Mouse (Mus musculus): ENCODE measurements around the gene Crybb1. TPM values are rescaled to one million over a fixed set of nuclear protein-coding genes. Genes with fewer than 3 reads are reported as not detected.

Gene Crybb1
- not detected in 2 replicates for total RNA-seq (2015)
- not detected in 2 replicates for total RNA-seq (2017)

DNA sequence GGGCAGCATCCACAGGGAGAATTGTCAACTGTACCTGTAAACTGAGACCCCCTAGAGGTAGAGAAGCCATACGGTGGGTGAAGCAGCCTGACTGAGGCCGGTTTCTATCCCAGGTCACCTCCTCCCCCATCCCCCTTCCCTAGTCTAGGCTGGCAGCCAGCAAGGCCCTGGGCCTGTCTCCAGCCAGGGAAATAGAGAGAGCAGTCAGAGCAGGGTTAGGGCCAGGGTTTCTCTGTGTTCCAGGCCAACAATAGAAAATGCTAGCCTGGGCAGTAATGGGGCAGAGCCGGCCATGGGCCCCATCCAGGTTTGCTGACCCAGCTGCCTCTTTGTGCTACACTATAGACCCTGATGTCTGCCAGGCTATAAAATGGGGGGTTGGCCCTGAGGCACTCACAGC, at the start of gene Crybb1:
Gene Crybb1, plus strand, starts transcription at position 390 of the 400 bp plus-strand sequence.
- ATAC-seq (replicated peaks; ENCODE audit: poor library complexity), result no peak

DNA sequence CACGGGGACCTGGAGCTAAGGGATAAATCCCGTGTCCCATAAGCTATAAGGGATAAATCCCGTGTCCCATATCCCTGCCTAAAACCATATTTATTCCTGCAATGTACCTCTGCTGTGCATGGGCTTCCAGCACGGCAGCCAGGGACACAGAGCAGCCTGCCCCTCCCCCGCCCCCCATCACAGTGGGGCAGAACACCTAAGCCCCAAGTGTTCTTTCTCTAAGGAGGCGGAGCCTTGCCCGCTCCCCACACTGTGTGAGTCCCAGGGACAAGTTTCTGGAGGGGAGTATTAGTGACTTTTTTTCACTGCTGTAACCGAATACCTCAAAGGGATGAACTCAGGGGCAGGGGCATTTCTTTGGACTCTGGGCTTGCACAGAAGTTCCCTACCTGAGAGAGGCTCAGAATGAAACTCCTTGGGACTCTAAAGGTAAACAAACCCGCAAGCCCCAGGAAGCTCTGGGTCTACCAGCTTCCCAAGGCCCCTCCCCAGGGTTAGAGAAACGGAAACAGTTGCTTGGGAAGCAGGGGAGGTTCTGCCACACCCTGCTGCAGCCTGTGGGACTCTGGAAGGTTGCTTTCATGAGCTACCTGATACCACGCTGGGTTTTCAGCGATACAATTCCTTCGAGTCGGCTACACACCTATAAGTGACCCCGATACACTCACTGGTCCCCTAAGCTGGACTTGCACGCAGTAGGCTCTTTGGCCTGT, 48.9 kb upstream of the Crybb1 start:
- no peak for ATAC-seq (replicated peaks; ENCODE audit: poor library complexity)

DNA sequence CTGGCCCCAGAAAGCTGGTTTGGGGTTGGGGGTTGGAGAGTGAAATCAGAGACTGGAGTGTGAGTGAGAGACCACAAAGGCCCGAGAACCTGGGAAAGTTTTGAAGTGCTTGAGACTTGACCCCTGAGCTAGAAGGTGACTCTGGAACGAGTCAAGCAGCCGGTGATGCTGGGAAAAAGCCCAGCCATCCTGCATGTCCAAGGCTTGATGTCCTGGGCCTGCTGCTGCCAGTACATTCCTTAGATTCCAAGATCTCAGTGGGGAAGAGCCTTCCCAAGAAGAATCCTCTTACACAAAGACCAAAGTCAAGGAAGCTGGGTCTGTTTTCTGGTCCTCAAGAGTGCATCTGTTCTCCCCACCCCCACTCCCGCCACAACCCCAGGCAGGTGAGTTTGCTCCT, 47.3 kb upstream of the Crybb1 start:
- no peak for ATAC-seq (replicated peaks; ENCODE audit: poor library complexity)

DNA sequence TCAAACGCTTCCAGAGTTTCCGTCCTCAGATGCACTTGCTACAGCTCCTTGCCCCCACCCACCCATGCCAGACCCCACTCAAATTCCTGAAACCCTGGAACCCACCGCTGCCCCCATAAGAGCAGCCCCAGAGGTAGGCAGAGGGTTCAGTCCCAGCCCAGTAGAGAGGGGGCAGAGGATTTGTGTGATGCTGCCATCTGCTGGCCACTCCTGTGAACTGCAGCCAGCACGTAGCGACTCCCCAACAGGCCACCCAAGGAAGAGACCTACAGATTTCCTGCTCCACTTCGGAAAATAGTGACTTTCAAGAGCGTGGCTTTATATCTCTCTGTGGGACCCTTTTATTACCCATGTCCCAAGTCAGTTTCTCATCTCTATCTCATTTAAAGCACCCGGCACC, 45.5 kb upstream of the Crybb1 start:
- peak; percentile 81 for ATAC-seq (replicated peaks; ENCODE audit: poor library complexity)

DNA sequence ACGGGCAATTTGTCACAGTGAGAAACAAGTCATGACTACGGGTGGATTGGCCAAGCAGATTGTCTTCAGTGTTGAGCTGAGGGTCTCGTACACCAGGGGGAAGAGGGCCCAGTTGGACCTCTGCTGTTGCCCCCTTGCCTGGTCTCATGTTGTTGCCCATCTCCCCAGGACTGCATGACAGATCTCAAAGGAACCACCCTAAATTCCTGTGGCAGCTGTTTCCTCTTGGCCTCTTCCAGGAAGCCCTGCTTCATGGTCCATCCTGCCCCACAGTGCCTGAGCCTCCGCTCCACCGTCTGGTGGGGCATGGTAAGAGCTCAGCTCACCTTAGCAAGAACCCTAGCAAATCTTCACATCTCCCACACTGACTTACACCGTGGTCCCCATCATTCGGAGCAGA, 43.7 kb upstream of the Crybb1 start:
- no peak for ATAC-seq (replicated peaks; ENCODE audit: poor library complexity)

DNA sequence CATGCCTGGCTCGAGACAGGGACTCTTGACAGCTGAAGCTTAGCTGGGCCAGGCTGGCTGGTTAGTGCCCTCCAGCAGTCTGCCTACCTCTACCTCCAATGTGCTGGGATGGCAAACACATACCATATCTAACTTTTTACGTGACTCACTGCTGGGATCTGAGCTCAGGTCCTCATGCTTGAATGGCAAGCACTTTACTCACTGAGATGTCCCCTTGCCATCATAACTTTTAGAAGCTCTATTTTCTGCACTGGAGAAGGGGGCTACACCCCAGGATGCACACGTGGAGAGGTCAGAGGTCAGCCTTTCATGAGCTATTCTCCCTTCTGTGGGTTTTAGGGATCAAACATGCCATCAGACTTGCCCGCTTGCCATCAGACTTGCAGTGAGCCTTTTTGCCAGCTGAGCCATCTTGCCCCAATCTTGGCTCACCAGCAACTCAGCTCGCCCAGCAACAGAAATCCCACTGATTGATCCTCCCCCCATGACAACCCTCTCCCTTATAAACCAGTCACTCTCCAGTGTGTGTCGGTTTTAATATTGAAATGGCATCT, 42.8 kb upstream of the Crybb1 start:
- no peak for ATAC-seq (replicated peaks; ENCODE audit: poor library complexity)

DNA sequence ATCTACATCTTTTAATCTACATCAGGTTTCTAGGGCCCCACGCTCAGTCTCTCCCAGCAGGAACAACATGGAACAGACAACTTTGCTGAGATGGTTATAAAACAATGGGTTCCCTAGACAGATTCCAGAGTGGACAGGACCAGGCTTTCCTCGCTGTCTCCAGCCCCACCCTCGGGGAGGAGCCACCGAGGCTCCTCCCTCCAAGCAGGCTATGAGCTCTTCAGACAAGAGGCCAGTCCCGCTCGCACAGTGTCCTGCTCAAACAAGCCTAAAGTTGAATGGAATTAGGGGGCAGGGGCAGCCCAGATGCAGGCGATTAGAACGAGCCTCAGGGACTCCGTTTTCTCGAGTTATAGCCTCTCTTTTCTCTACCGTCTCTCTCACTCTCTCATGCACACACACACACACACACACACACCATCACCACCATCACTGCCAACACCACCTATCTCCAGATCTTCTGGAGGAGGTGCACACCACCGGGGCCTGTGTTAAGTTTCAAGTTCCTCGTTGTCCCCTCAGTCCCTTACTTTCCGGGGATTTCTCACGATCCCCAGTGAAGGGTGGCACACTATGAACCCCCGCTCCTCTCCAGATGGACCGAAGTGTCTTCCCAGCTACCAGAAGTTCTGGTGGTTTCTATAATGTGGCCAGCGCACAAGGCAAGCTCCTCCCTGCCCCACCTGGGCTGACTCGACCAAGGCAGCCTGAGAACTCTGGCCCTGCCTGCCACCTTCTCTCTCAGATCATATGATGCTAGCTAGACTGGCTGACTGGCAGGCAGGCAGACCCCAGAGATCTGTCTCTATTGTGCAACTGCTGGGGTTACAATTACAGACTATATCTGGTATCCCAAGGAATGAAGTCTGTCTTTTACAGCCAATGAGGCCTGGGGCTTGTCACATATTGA, 42.0 kb upstream of the Crybb1 start:
- ATAC-seq (replicated peaks; ENCODE audit: poor library complexity), result no peak

DNA sequence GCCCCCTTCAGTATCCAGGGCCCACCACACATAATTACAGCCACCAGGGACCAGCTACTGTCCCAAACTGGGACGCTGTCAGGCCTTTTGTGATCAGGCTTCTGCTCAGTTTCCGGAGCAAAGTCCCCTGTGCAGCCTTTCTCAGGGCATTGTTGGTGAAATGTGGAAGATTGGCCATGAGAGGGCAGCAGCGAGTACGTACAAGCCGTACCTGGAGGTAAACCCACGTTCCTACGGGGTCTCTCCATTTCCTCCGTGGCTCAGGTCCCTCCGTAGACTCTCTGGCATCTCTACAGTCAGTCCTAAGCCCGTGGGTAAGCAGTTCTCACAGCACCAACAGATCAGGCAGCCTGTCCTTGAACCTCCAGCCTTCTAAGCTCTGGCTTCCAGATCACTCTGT, 41.2 kb upstream of the Crybb1 start:
- ATAC-seq (replicated peaks; ENCODE audit: poor library complexity), result peak; percentile 80

DNA sequence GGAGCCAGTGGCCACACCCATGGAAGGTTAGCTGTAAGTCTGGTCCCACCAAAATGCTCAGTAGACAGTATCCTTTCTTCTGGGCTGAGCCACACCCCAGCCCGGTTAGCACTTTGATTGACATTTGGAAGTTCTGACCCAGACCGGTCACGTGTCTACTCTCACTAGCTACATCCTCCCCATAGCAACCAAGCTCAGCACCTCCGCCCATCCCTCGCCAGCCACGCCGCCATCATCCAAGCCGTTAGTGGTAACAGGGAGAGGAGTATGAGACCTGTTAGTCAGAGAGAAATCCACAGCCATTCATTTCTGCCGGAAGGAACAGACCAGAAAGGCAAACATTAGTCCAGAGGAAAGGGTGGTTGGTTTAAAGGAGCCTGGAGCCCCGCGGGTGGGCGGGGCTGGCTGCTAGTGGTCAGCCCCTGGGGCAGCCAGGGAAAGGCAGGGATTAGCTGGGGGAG, 40.3 kb upstream of the Crybb1 start:
- ATAC-seq (replicated peaks; ENCODE audit: poor library complexity), result no peak

DNA sequence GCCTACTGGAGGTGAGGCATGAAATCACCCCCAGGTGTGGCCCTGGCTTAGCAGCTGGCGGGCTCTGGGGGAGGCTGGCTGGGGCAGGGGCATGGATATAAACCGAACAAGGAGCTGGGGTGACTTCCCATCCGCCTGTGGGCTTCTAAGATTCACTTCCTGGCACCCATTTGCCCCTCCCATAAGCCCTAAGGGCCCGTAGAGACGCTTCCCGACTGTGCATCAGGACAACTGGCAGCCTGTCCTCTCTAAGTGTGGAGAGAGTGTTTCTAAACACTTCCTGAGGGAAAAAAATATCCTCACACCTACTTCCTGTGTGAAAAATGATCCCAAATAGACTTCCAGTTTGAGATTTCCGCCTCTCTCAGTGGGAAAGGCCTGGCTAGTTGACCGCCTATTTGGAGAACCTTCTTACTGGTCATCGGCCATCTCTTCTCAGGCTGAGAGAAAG, 39.8 kb upstream of the Crybb1 start:
- ATAC-seq (replicated peaks; ENCODE audit: poor library complexity), result no peak

DNA sequence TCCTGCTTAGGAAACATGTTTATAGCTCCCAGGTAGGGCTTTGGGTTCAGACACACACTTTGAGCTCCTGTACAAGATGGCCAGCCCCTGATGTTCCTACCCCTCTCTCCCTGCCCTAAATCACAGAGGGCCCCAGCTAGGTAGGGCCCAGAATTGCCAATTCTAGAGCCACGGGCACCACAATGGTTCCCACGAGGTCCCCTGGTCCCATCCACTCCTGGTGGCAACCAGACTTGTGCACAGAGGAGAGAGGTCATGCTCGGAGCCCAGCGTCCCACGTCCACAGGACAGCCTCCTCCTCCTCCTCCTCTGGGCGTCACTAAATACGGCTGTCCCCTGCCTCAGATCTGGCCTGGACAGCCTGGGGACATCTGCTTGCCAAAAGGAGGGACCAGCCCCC, 39.3 kb upstream of the Crybb1 start:
- no peak for ATAC-seq (replicated peaks; ENCODE audit: poor library complexity)

DNA sequence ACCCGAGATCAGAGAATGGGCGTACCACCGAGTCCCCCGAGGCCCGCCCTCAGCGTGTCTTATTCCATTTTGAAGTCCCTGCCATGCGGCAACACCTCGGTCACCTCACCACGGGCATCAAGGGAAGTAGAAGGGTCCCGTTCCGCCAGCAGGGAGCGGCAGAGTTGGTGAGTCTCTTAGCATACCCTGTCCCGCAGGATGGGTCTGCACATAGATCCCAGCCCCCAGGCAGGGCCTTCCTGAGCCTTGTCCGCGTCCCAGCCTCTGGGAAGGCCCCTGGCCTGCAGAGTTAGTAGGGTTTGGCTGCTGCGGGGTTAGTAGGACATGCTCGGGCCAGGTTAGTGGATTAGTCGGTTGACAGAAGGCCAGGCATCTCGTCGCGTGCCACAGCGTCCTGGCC, 38.6 kb upstream of the Crybb1 start:
- ATAC-seq (replicated peaks; ENCODE audit: poor library complexity), result no peak

DNA sequence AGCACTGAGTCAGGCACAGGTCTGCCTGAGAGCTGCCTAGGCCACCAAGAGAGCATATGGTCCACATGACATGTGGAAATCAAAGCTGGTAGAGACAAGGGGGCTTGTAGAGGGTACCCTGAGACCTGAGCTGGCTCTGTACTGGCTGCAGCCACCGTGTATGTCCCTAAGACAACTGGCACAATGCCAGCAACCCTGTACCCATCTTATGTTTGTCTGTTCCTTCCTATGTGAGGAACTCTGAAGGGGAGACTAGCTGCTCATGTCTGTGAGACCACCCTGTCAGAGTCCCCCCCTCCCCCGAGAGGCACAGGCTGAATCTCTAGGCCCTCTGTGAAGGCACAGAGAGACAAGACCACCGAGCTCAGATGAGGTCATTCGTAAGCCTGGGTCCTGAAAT, 36.9 kb upstream of the Crybb1 start:
- no peak for ATAC-seq (replicated peaks; ENCODE audit: poor library complexity)

DNA sequence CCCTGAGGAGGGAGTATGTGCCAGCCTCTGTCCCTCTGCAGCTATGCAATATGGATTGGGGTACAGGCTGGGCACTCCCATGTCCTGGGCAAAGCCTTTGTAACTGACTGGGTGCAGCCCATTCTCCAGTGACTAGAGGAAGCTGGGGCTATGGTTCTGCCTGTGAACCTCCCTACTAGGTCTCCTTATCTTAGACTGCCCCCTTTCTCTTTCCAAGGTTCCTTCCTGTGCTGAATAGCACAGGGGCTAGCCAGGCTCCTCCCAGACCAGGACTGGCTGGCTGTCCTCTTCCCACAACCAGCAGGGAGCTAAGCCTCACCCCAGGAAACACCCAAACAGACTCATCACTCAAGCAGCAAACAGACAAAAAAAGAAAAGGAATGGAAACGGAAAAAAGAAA, 36.2 kb upstream of the Crybb1 start:
- ATAC-seq (replicated peaks; ENCODE audit: poor library complexity), result no peak

DNA sequence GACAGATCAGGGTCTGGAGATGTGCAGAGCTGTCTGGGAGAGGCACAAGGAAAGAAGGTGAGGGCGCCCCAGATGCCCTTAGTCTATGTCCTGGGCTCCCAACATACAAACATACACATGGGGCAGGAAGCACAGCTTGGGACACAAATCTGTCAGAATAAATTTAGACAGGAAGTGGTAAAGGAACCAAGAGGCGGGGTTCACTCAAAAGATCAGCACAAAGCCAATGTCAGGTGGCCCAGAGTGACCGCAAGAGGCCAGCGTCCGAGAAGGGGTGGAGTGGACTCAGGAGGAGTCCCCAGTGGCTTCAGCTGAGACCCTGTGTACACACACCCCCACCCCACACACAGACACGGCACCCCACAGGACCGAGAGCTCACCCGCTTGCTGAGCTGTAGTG, 35.4 kb upstream of the Crybb1 start:
- ATAC-seq (replicated peaks; ENCODE audit: poor library complexity), result peak; percentile 54

DNA sequence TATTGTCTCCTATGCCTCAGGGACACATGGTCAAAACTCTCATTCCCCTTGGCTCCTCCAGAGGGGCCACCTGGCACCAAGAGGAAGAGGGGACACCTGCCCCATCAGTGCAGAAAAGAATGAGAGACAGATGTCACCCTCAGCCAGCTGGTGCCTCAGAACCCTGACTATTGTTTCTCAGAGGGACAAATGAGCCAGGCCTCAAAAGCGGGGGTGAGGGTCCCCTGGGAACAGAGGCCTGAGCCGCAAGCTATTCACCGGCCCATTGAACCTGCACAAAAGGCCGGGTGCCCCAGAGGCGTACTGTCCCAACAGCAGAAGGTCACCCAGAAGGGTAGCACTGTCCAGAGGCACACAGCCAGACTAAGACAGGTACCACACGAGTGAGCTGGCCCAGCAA, 30.0 kb upstream of the Crybb1 start:
- ATAC-seq (replicated peaks; ENCODE audit: poor library complexity), result no peak

DNA sequence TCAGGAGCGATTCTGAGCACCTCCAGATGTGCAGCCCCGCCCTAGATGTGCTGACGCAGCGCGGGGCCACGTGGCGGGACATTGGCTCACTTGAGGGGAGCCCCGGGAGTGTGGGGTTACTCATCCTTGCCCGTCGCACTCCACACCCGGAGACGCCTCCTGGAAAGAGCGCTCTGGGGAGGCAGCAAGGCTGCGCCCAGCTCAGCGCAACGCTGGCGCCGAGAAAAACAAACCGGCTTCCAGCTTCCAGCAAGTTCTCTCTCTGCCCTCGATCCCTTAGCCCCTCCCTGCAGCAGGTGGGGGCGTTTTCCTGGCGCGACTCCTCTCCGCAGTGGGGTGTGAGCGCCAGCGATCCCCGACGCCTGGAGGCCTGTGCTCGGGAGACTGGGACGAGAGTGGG, 28.3 kb upstream of the Crybb1 start:
- ATAC-seq (replicated peaks; ENCODE audit: poor library complexity), result no peak

DNA sequence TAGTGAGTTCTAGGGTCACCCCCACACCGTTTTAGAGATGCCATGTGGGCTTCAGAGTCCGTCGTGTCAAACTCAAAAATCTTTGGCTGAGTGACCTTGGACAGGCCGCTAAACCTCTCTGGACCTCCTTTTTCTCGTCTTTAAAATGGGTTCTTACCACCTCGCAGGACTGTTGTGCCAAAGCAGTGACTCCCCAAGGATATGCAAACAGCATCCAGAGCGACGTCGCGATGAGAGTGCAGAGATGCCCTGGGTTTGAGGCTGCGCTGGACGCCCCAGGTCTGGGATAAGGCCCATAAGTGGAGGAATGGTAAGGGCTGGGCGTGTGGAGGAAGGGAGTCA, 27.7 kb upstream of the Crybb1 start:
- no peak for ATAC-seq (replicated peaks; ENCODE audit: poor library complexity)

DNA sequence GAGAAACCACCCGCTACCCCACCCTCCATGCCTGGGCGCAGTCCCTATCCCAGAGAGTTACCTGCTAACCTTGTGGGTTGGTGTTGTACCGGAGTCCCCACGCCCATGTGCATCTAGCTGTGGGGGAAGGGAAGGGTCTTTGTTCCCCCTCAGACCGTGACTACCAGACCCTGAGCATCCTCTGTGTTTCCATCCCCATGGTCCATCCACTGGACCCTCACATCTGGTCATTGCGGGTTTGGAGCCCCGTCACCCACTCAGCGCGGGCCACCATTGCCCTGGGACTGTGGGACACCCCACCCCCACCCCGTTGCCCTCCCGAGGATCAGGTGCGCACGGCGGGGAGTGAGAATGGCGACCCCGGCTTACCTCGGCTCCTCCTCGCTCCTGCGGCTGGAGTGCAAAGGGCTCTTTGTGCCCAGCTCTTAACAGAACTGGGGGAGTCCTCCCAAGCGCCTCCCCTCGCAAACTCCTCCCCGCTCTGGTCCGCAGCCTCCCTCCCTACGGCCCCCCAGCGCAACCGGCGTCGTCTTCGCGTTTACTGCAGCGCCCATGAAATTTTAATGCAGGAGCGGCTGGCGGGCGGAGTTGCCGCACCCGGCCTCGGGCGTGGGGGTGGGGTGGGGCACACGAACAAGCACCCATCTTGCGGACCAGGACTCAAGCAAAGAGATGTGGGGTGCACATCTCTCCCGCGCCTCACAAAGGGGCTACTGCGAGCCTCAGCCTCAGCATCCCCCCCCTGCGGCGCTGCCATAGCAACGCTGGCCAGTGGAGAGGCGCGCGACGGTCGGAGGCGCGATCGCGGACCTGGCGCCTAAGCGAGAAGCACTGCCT, 27.2 kb upstream of the Crybb1 start:
- ATAC-seq (replicated peaks; ENCODE audit: poor library complexity), result peak; percentile 15; the same call in 1 of the 2 replicates

DNA sequence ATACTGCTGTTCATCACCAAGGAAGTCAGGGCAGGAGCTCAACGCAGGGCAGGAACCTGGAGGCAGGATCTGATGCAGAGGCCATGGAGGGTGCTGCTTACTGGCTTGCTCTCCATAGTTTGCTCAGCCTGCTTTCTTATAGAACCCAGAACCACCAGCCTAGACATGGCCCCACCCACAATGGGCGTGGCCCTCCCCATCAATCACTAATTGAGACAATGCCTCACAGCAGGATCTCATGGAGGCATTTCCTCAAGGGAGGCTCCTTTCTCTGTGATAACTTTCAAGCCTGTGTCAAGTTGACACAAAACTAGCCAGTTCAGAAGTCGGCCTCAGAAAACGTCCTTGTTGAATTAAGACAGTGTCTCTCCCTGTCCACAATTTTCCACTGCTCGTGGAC, 19.8 kb upstream of the Crybb1 start:
- no peak for ATAC-seq (replicated peaks; ENCODE audit: poor library complexity)

DNA sequence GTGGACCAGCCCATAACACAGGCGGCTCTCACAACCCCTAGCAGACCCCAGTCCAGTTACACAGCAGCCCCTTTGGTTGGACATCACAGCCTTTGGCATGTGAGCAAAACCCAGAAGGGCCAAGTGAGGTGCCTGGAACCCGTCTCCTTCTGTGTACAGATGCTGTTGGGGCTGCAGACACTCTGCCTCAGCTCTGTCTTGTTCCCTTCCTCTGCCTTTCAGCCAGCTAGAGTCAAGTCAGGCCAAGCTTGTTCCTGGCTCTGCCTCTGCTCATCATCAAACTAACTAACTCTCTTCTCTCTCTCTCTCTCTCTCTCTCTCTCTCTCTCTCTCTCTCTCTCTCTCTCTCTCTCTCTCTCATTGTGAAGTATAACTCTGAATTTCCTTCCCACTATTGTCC, 19.0 kb upstream of the Crybb1 start:
- ATAC-seq (replicated peaks; ENCODE audit: poor library complexity), result no peak

All from megakaryocyte progenitor cell, adult 5-6 weeks (primary cell).